Mouse (Mus musculus) activated CD4-positive, CD25-positive, alpha-beta regulatory T cell, adult 4 months (primary cell): ENCODE data around the gene Arrb1. TPM values are rescaled to one million over a fixed set of nuclear protein-coding genes. Genes with fewer than 3 reads are reported as not detected.

ENCODE experiments used
- ATAC-seq: one replicate; pipeline ENCODE4 v1.8.0; 2017
- polyA plus RNA-seq, 2 experiments: library from polyadenylated mRNA; unstranded; fragments of 100-300 nt; shearing (Covaris generic); gene quantifications; one replicate each; pipeline ENCODE4 v1.2.1; 2017

Gene Arrb1
- polyA plus RNA-seq, 2 experiments from 2014 or later, result 8.3 to 12.0 TPM

- ATAC-seq, result no peak
These were observed 106.0 kb downstream of the Arrb1 start for GRCm38 (mm10) chr7:99641245-99641644.

- ATAC-seq, result no peak
These were observed 106.8 kb downstream of the Arrb1 start for GRCm38 (mm10) chr7:99642078-99642477.

GRCm38 (mm10) chr7:99644701-99645100, 109.4 kb downstream of the Arrb1 start:
- ATAC-seq, result no peak

- ATAC-seq, result no peak
These were observed 113.4 kb downstream of the Arrb1 start for GRCm38 (mm10) chr7:99648623-99649022.

GRCm38 (mm10) chr7:99649585-99649984, 114.3 kb downstream of the Arrb1 start:
- ATAC-seq, result no peak

- no peak for ATAC-seq
These were observed 119.0 kb downstream of the Arrb1 start for GRCm38 (mm10) chr7:99654244-99654643.

Other genes starting within 250 kb of the Arrb1 start
- gene Serpinh1, start 182.2 kb upstream of the Arrb1 start, polyA plus RNA-seq, result not detected
- gene Gdpd5, start 154.1 kb upstream of the Arrb1 start, polyA plus RNA-seq, result 10 to 100 TPM in 1 of 2 experiments, 1 to 10 TPM in 1; 9.7 to 14.7 TPM
- gene Klhl35, start 69.5 kb upstream of the Arrb1 start, polyA plus RNA-seq, result not detected
- gene Rps3, start 51.7 kb upstream of the Arrb1 start, polyA plus RNA-seq, result 1,000 to 10,000 TPM; 2,602 to 3,921 TPM
- under 1 TPM in 1 of 2 experiments, not detected in 1; 0.25 TPM for gene Tpbgl, start 91.6 kb downstream of the Arrb1 start, polyA plus RNA-seq
- gene Slco2b1, start 175.9 kb downstream of the Arrb1 start, polyA plus RNA-seq, result not detected
- not detected for gene Olfr520, start 194.8 kb downstream of the Arrb1 start, polyA plus RNA-seq
- not detected for gene Olfr521, start 228.0 kb downstream of the Arrb1 start, polyA plus RNA-seq